Mouse (Mus musculus): ENCODE results near the gene Ntn1.

- TF ChIP-seq CTCF (conservative IDR thresholded peaks at IDR 0.05; ENCODE audit: insufficient read depth, insufficient read length, low read depth, low read length) (no peak), POLR2A (IDR thresholded peaks at IDR 0.05; ENCODE audit: low read depth, low read length) (no peak)
Observed at GRCm38 (mm10) chr11:68446547-68446946, 45.9 kb upstream of the Ntn1 start.

All from kidney, adult 2 months (tissue).